ENCODE assay signal across 9 mouse cellular contexts in genomic region chr11:103649301-103649982, GRCm38 (mm10). TPM values are rescaled to one million over a fixed set of nuclear protein-coding genes. Genes with fewer than 3 reads are reported as not detected.
A peak's percentile ranks its signal among the peaks of the same experiment; 100 is the strongest.
DNase-seq lines count a peak whose midpoint lies in the region; ATAC-seq and TF ChIP-seq lines count a peak whose summit lies in the region.
"Had no signal": no experiment of that assay in that cellular context is flagged by ENCODE, and none has a peak within 500 bp of the region (broad histone marks: within the 10 kb centered on the region; RNA-seq: fewer than 3 reads in every experiment).

TSS of gene Rprml (plus strand) at chr11:103649570.

- H3K9ac ChIP-seq in heart, embryonic 11.5 days (ENCODE audit: low read depth, low read length): no peak within 1 kb of the TSS
- H3K9ac ChIP-seq in forebrain, embryonic 15.5 days (replicated peaks): 0 out of 2 replicates have a peak within 1 kb of the TSS, but pooled peaks have one; percentile 34
- H3K9ac ChIP-seq in midbrain, embryonic 12.5 days (replicated peaks): no peak within 1 kb of the TSS

- no peak for DNase-seq in heart, adult 8-10 months (ENCODE audit: low spot score)
- no peak for DNase-seq in Patski (ENCODE audit: low read depth, low spot score)
- peak; percentile 69 to 74 for DNase-seq in layer of hippocampus, postnatal 10 days (ENCODE audit: low spot score in 2 of 2)
- DNase-seq in urinary bladder, postnatal 25 days (ENCODE audit: low spot score): no peak

- in situ Hi-C loops in Patski (cut with MboI; ENCODE audit: low pct_unique_long_range_greater_than_20kb): no loop called here

- peak within 1 kb of the TSS; percentile 44 for H3K4me3 ChIP-seq in heart, embryonic 11.5 days (ENCODE audit: low read depth, low read length)
- H3K4me3 ChIP-seq in forebrain, embryonic 15.5 days: peak within 1 kb of the TSS; percentile 42
- peak within 1 kb of the TSS; percentile 32 for H3K4me3 ChIP-seq in midbrain, embryonic 12.5 days
- H3K4me3 ChIP-seq in testis, adult 2 months (ENCODE audit: control insufficient read depth, low read depth, low read length): peak within 1 kb of the TSS; percentile 75

- POLR2A ChIA-PET in Patski (lab: Charles Lee): no interaction called here

- TF ChIP-seq CTCF in Patski (IDR thresholded peaks at IDR 0.05): no peak
- no peak for TF ChIP-seq CTCF in testis, adult 2 months (IDR thresholded peaks at IDR 0.05; ENCODE audit: control insufficient read depth, insufficient read depth, insufficient replicate concordance, low read depth, low read length)

- ATAC-seq in heart, embryonic 11.5 days (replicated peaks; ENCODE audit: insufficient number of reproducible peaks, low FRiP score, low TSS enrichment): no peak
- peak; percentile 42 for ATAC-seq in Patski
- ATAC-seq in forebrain, embryonic 15.5 days (replicated peaks): 0 out of 2 replicates have a peak, but pooled peaks have one; percentile 19
- no peak for ATAC-seq in midbrain, embryonic 12.5 days (ENCODE audit: low FRiP score, low read depth)

- H3K4me1 ChIP-seq in heart, embryonic 11.5 days (ENCODE audit: control insufficient read depth, insufficient read depth, low read length): peaks cover 9% of the 10 kb centered on the region
- peaks cover 19% of the 10 kb centered on the region for H3K4me1 ChIP-seq in forebrain, embryonic 15.5 days
- peaks cover 14% of the 10 kb centered on the region for H3K4me1 ChIP-seq in midbrain, embryonic 12.5 days
- peaks cover 20% of the 10 kb centered on the region for H3K4me1 ChIP-seq in testis, adult 2 months (ENCODE audit: control insufficient read depth, insufficient read depth, low read length)

- WGBS in heart, embryonic 11.5 days (ENCODE audit: insufficient replicate concordance): under 1% methylated on average over 56 of the region's 71 CpGs
- under 1% methylated on average over 70 of the region's 71 CpGs for WGBS in forebrain, embryonic 15.5 days
- 2% methylated on average over 64 of the region's 71 CpGs for WGBS in midbrain, embryonic 12.5 days

- H3K27me3 ChIP-seq in heart, embryonic 11.5 days (ENCODE audit: control insufficient read depth, insufficient read depth, low read length): peaks cover 77% of the 10 kb centered on the region
- peaks cover 78% of the 10 kb centered on the region for H3K27me3 ChIP-seq in Patski
- H3K27me3 ChIP-seq in forebrain, embryonic 15.5 days: peaks cover 72% of the 10 kb centered on the region
- H3K27me3 ChIP-seq in midbrain, embryonic 12.5 days: peaks cover 86% of the 10 kb centered on the region
- no peaks in the 10 kb centered on the region for H3K27me3 ChIP-seq in testis, adult 2 months (ENCODE audit: control insufficient read depth, insufficient read depth, low read length)

- peak within 1 kb of the TSS; percentile 72 for H3K4me2 ChIP-seq in heart, embryonic 11.5 days
- peak within 1 kb of the TSS; percentile 51 for H3K4me2 ChIP-seq in forebrain, embryonic 15.5 days (replicated peaks)
- peak within 1 kb of the TSS; percentile 47 for H3K4me2 ChIP-seq in midbrain, embryonic 12.5 days (replicated peaks)

- no peak within 1 kb of the TSS for H3K27ac ChIP-seq in heart, embryonic 11.5 days (ENCODE audit: low read depth, low read length)
- no peak within 1 kb of the TSS for H3K27ac ChIP-seq in forebrain, embryonic 15.5 days (replicated peaks)
- H3K27ac ChIP-seq in midbrain, embryonic 12.5 days (replicated peaks): no peak within 1 kb of the TSS
- H3K27ac ChIP-seq in testis, adult 2 months (ENCODE audit: control insufficient read depth, insufficient read depth, low read depth, low read length): peak within 1 kb of the TSS; percentile 71

- peak; percentile 63; the same call in 1 of the 2 replicates for TF ChIP-seq POLR2A in testis, adult 2 months (IDR thresholded peaks at IDR 0.05; ENCODE audit: control insufficient read depth, low read depth, low read length)

- H3K36me3 ChIP-seq in heart, embryonic 11.5 days (ENCODE audit: control insufficient read depth, insufficient read depth, low read length): no peaks in the 10 kb centered on the region
- no peaks in the 10 kb centered on the region for H3K36me3 ChIP-seq in forebrain, embryonic 15.5 days
- no peaks in the 10 kb centered on the region for H3K36me3 ChIP-seq in midbrain, embryonic 12.5 days
- no peaks in the 10 kb centered on the region for H3K36me3 ChIP-seq in testis, adult 2 months (ENCODE audit: control insufficient read depth, insufficient read depth, low read length)

- no peaks in the 10 kb centered on the region for H3K9me3 ChIP-seq in heart, embryonic 11.5 days (replicated peaks; ENCODE audit: control insufficient read depth, low read length)
- no peaks in the 10 kb centered on the region for H3K9me3 ChIP-seq in forebrain, embryonic 15.5 days
- no peaks in the 10 kb centered on the region for H3K9me3 ChIP-seq in midbrain, embryonic 12.5 days

- CTCF ChIA-PET in Patski (lab: Charles Lee): interaction anchor here (0.8 kb wide), 1 partner anchor 11 kb away, joined by 3 read pairs; the partner anchor contains the start of gene Lyzl6

RNA-seq across cellular contexts. Expression of gene Rprml, which starts in this region (rescaled TPM):
- 0.16 and 0.23 TPM in 2 replicates for polyA plus RNA-seq in heart, embryonic 11.5 days (2014; fragmentation: Nextera tagmentation; extraction: Ambion mirVana)
- total RNA-seq in heart, adult 8-10 months (2022): not detected
- polyA plus RNA-seq in Patski (2021): not detected
- polyA plus RNA-seq in forebrain, embryonic 15.5 days (2015; fragmentation: Nextera tagmentation; extraction: Ambion mirVana): 8.8 TPM in 2 replicates
- 100 to 1,000 TPM; 127 to 143 TPM for total RNA-seq in layer of hippocampus, postnatal 10 days (2021)
- polyA plus RNA-seq in midbrain, embryonic 12.5 days (2016; fragmentation: Nextera tagmentation; extraction: Ambion mirVana): not detected in 2 replicates
- 2.7 and 4.8 TPM in 2 replicates for polyA plus RNA-seq in testis, adult 2 months (2012; rRNA removed)
- total RNA-seq: MEL had no signal

Comparison
In these comparisons a context has a peak if more than half of its experiments do, and no peak if none do; other contexts are left out.
1. RNA of gene Rprml (total RNA-seq): 127 to 143 TPM in layer of hippocampus, postnatal 10 days; not detected in heart, adult 8-10 months; every median in the first group is over 100 times any median in the second.
2. Peak in ATAC-seq in Patski; RNA of the gene not detected or under 1 TPM.
3. DNase-seq: peak in layer of hippocampus, postnatal 10 days (2 of 2); none in heart, adult 8-10 months (single experiment), Patski (single experiment) and urinary bladder, postnatal 25 days (single experiment).
4. Peak in every context shown above with its lines, with median percentiles within 50 percentile points of each other: H3K4me2 ChIP-seq and H3K4me3 ChIP-seq.